Mouse (Mus musculus) Patski (cell line): ENCODE data around the gene Nfya. TPM values are rescaled to one million over a fixed set of nuclear protein-coding genes. Genes with fewer than 3 reads are reported as not detected.

Experiments used
- ATAC-seq: fragments of 100-300 bp; one replicate; pipeline ENCODE4 v1.8.0; 2021
- CTCF ChIA-PET: fragments of 350-600 bp; sonication (Branson Sonifier 250); formaldehyde crosslinking; loops from one replicate; lab custom pipeline; 2022; ENCODE audit warnings: inconsistent platforms; lab: Charles Lee
- POLR2A ChIA-PET: fragments of 350-600 bp; sonication (Branson Sonifier 250); formaldehyde crosslinking; loops from one replicate; lab custom pipeline; 2022; ENCODE audit warnings: antibody characterized with exemption, inconsistent platforms; lab: Charles Lee
- DNase-seq: peaks from one replicate; pipeline ENCODE4 v3.0.0-alpha.2; 2011; ENCODE audit warnings: low read depth, low spot score
- H3K27me3 ChIP-seq: fragments of 371-371 bp; one replicate; pipeline ENCODE4 v1.5.1; 2021
- CTCF ChIP-seq: fragments of 100-300 bp; IDR thresholded peaks from one replicate; pipeline ENCODE4 v1.5.1; 2021
- in situ Hi-C: fragments of 300-500 bp; cut with MboI; formaldehyde crosslinking; loops from 3 replicates; pipeline ENCODE4 v1.11.1; 2018; ENCODE audit warnings: low pct_unique_long_range_greater_than_20kb, mixed read lengths
- polyA plus RNA-seq: library from polyadenylated mRNA; unstranded; gene quantifications from one replicate; pipeline ENCODE4 v1.2.3, GENCODE M21; 2021

The Nfya gene
- polyA plus RNA-seq, 1 experiment from 2014 or later: 57.3 TPM

GRCm38 (mm10) chr17:48401710-48402109 is 8.0 kb downstream of the Nfya start:
- CTCF ChIA-PET: no interaction called here
- no peaks in the 10 kb centered on the region for H3K27me3 ChIP-seq
- TF ChIP-seq CTCF: no peak
- in situ Hi-C loops: loop anchor here (10.0 kb wide), 1 partner anchor 127 kb away; no protein-coding TSS in a partner anchor
- POLR2A ChIA-PET: no interaction called here
- DNase-seq: no peak
- no peak for ATAC-seq

- ChIA-PET POLR2A (no interaction called here), CTCF (no interaction called here)
- no peak for DNase-seq
- no peaks in the 10 kb centered on the region for H3K27me3 ChIP-seq
- TF ChIP-seq CTCF: no peak
- in situ Hi-C loops: no loop called here
- ATAC-seq: no peak
Observed at GRCm38 (mm10) chr17:48392616-48393015, 17.1 kb downstream of the Nfya start.

GRCm38 (mm10) chr17:48391446-48391845 is 18.3 kb downstream of the Nfya start:
- ChIA-PET POLR2A (no interaction called here), CTCF (no interaction called here)
- ATAC-seq (no peak), DNase-seq (no peak)
- H3K27me3 ChIP-seq: no peaks in the 10 kb centered on the region
- no peak for TF ChIP-seq CTCF
- in situ Hi-C loops: no loop called here

- ChIA-PET CTCF (interaction anchor here (1.5 kb wide), 1 partner anchor 9 kb away, joined by 3 read pairs; no protein-coding TSS in a partner anchor), POLR2A (no interaction called here)
- no peaks in the 10 kb centered on the region for H3K27me3 ChIP-seq
- in situ Hi-C loops: no loop called here
- no peak for TF ChIP-seq CTCF
- DNase-seq (no peak), ATAC-seq (no peak)
Observed at GRCm38 (mm10) chr17:48389442-48389841, 20.3 kb downstream of the Nfya start.

GRCm38 (mm10) chr17:48388666-48389065 is 21.0 kb downstream of the Nfya start:
- CTCF ChIA-PET: interaction anchor here (1.5 kb wide), 1 partner anchor 8 kb away, joined by 3 read pairs; no protein-coding TSS in a partner anchor
- H3K27me3 ChIP-seq: no peaks in the 10 kb centered on the region
- in situ Hi-C loops: no loop called here
- no peak for TF ChIP-seq CTCF
- ATAC-seq: no peak
- no peak for DNase-seq
- POLR2A ChIA-PET: no interaction called here

GRCm38 (mm10) chr17:48385786-48386461 is 23.8 kb downstream of the Nfya start:
- DNase-seq: no peak
- POLR2A ChIA-PET: no interaction called here
- no peaks in the 10 kb centered on the region for H3K27me3 ChIP-seq
- ATAC-seq: no peak
- CTCF ChIA-PET: no interaction called here
- in situ Hi-C loops: no loop called here
- TF ChIP-seq CTCF: no peak

GRCm38 (mm10) chr17:48379050-48379449 is 30.7 kb downstream of the Nfya start:
- ChIA-PET CTCF (no interaction called here), POLR2A (no interaction called here)
- ATAC-seq (no peak), DNase-seq (no peak)
- TF ChIP-seq CTCF: no peak
- in situ Hi-C loops: no loop called here
- H3K27me3 ChIP-seq: no peaks in the 10 kb centered on the region

- ChIA-PET CTCF (no interaction called here), POLR2A (no interaction called here)
- DNase-seq: no peak
- no peaks in the 10 kb centered on the region for H3K27me3 ChIP-seq
- no peak for ATAC-seq
- in situ Hi-C loops: no loop called here
- TF ChIP-seq CTCF: no peak
Observed at GRCm38 (mm10) chr17:48376102-48376501, 33.6 kb downstream of the Nfya start.

GRCm38 (mm10) chr17:48372987-48373386 is 36.7 kb downstream of the Nfya start:
- ATAC-seq (no peak), DNase-seq (no peak)
- in situ Hi-C loops: no loop called here
- no peaks in the 10 kb centered on the region for H3K27me3 ChIP-seq
- CTCF ChIA-PET: no interaction called here
- POLR2A ChIA-PET: no interaction called here
- TF ChIP-seq CTCF: no peak

GRCm38 (mm10) chr17:48371621-48372020 is 38.1 kb downstream of the Nfya start:
- no peak for TF ChIP-seq CTCF
- DNase-seq (no peak), ATAC-seq (no peak)
- in situ Hi-C loops: no loop called here
- H3K27me3 ChIP-seq: no peaks in the 10 kb centered on the region
- CTCF ChIA-PET: interaction anchor here (1.0 kb wide), 1 partner anchor 9 kb away, joined by 3 read pairs; no protein-coding TSS in a partner anchor
- POLR2A ChIA-PET: no interaction called here

- CTCF ChIA-PET: no interaction called here
- no peaks in the 10 kb centered on the region for H3K27me3 ChIP-seq
- ATAC-seq: no peak
- no peak for DNase-seq
- POLR2A ChIA-PET: no interaction called here
- TF ChIP-seq CTCF: no peak
- in situ Hi-C loops: no loop called here
Observed at GRCm38 (mm10) chr17:48366806-48367205, 42.9 kb downstream of the Nfya start.
